Mouse (Mus musculus) 3T3-L1 (cell line): ENCODE measurements around the gene Cdc14a.
A peak's percentile ranks its signal among the peaks of the same experiment; 100 is the strongest.

Experiments
- DNase-seq: peaks from one replicate; pipeline ENCODE4 v3.0.0-alpha.2; 2015; ENCODE audit warnings: low read depth, low spot score

Gene Cdc14a

DNA sequence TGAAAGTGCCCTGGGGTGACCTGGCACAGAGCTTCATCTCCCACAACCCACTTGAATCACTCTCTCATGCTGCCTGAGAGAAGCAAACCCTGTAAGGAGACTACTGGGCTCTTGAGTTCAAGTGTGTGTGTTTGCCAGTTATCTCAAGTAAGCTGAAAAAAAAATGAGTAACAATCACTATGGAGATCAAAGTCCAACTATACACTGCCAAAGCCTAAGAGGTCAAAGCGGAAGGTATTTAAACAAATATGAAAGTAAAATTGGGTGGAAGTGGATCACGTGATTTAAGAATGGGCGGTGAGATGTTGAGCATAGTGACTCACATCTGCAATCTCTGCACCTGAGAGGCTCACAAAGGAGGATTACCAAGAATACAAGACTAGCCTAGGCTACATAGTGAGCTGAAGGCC lies 9.4 kb downstream of the Cdc14a start:
- no peak for DNase-seq

DNA sequence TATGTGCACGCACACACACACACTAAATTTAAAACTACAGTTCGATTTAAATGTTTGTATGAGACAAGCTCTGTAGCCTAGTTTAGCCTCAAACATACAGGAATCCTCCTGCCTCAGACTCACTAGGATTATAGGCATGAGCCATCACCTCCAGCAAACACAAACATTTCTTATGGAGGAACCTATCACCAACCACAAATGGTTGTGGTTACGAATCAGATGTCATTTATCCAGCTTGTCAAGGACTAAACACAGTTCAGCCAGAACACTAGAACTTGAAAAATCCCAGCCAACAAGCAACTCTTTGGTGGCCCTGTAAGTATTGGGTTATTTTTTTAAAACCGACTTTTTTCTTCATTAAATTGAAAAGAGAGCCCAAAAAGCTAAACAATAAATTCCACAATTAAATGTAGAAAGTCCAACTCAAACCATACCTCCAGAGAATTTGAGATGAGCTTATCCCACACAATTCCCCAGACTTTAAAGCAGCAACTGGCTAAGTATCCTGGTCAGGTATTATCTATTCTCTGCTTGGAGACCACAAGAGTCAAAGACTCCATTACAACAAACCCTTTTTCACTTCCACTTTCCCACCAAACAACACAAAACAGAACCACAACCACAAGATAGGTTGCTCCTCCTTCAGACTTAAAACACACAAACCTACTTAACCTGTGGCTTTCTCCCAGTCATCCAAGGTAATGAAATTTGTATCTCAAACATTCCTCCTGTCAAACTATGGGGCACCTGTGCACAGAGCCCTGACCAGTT lies 10.7 kb downstream of the Cdc14a start:
- DNase-seq: peak; percentile 82

DNA sequence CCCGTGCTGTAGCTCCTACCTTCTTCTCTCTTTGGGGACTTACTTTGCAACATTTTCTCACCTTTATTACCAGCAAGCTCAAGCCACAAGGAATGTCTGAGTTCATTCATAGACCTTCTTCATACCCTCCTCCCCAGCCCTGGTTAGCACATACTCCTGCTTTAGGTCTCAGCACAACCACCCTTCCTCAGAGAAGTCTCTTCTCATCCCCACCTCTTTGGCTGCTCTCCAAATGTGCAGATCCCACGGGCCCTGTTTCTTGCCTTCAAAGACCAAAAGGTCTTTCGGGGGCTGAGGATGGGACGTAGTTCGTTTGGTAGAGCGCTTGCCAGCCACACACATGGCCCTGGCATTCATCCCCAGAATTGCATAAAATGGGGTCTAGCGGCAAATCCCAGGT lies 13.8 kb downstream of the Cdc14a start:
- no peak for DNase-seq

DNA sequence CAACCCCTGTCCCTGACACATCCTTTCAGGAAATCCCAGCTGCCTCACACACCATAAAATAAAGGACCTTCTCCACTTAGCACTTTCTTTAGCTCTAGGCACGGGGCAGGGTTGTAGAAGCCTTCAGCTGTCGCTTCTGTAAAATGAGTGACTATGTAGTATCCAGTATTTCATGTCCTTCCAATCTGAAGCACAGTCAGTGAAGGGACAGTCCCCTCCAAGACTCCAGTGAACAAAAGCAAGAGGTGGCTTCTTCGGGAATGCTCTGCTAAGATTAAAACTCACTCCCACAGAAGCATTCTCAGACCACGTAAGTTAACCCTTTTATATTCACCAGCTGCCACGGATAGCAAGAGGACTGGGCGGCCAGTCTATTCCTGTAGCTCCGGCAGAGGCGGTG lies 14.3 kb downstream of the Cdc14a start:
- DNase-seq: no peak

DNA sequence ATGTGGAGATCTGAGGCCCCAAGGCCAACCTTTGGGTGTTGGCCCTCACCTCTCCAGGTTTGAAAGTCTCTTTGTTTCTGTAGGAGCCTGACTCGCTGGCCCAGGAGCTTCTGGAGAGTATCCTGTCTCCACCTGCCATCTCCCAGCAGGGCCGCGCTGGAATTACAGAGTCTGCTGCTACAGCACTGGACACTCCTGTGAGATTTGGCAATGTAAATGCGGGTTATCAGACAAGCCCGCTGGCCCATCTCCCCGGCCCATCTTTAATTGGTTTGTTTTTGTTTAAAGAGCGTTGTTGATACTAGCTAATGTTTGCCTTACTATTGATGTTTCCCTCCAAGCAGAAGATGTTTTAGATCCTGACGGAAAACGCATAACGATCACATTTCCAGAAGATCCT lies 15.0 kb downstream of the Cdc14a start:
- no peak for DNase-seq

DNA sequence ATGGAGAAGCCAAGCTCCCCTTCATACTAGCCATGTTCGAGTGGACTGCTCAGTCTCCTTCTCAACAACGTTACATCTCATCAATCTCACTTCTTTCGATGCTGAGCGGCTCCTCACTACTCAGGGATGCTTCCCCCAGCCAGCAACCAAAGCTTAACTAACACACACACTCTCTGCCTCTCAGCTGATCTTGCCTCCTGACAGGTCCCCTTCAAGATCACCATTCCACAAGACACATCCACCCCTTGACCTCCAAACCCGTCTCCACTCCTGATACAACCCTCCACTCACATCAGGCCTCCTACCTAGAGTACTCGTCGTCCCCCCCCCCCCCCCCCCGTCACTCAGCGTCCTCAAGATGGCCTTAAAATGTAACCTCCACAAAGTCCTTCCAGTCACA lies 18.3 kb downstream of the Cdc14a start:
- DNase-seq: no peak

DNA sequence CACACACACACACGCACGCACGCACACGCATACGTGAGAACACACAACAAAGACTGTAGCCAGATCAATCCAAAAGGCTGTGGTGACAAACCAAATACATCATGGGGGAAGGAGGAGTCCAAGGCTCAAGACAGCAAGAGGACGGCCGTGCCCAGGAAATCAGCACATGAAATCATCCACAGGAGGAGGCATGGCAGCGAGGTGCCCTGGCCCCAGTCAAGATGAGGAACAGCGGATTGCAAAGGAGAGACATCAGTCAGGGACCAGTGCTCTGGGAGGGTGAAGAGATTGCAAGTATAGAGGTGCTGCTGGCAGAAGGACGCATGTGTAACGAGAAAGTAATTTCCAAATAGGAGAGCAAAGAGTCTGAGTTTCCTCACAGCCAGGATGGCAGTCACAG lies 22.4 kb downstream of the Cdc14a start:
- no peak for DNase-seq

DNA sequence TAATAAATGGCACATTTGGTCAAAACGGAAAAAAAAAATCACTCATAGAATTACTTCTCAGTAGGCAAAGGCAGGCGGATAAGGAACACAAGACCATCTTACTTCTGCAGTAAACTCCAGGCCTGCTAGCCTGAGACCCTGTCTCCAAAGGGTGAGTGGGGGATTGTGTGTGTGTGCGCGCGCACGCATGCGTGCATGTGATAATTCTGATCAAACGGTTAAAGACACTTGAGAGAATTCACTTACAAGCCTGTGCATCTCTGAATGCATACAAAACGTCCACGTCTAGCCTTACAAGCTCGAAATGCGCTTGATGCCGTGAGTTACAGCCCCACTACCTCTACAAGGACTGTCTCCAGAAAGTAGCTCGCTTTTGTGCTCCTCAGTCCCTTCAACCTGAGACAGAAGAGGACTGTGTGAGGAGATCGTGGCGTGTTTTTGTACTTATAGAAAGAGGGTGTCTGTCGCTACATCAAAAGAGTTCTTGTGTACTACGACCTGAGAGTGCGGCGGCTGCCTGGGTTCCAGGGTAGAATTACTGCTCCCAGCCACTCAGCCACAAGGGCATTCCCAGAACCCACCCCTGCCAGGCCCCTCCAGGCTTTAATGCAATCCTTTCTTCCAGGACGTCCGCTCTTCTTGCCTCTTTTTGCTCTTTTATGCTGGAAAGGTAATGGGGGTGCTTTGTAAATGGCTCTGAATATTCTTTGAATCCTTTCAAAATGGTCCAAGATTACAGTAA lies 24.3 kb downstream of the Cdc14a start:
- DNase-seq: no peak

DNA sequence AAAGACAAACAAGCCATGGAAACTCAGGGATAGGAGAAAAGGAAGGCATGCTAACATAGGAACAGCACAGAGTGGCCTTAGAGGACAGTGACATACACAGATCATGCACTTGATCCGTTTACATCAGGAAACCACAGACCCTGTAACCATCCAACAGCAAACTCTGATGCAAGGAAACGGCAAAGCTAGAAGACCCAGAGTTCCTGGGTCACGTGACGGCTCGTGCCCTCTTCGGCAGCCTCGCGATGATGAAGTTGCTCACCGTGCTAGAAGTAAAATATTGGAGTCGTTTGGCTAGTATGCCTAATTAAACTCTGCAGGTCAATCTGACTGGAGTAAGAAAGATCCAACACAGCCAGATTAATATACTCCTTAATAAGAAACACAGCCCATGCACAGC lies 25.3 kb downstream of the Cdc14a start:
- DNase-seq: no peak

DNA sequence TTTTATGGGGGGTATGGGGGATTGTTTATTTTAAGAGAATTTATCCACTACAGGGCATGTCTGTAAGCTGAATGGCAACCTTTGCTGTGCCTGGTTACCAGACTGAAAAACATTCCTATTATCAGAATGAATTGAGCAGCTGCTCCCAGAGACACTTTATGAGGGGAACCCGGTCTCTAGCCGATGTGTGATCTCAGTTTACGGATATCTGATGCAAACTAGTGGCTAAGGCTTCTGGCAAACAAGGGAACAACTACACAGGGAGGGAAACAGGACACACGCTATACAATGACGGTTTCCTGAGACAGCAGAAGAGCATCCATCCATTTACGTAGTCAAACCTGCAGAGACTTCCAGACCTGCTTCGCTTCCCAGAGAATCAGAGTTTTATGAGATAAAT lies 25.9 kb downstream of the Cdc14a start:
- no peak for DNase-seq

DNA sequence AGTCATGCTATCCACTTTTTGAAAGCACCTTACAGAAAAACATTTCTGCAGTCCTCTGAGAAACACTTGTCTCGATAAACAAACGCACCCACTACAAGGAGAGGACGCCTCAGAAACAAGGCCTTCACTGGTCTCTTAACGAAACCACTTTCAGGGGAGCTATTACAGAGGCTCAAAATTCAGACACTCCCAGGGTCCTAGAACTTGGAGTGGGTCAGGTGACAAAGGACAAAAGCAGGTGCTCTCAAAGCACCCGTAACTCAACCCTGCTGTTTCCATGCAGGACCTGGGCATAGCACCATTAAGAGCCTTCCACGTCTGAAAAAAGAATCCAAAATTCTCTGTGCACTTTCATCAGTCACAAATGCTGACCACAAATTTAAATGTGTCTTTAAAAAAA lies 26.5 kb downstream of the Cdc14a start:
- no peak for DNase-seq

DNA sequence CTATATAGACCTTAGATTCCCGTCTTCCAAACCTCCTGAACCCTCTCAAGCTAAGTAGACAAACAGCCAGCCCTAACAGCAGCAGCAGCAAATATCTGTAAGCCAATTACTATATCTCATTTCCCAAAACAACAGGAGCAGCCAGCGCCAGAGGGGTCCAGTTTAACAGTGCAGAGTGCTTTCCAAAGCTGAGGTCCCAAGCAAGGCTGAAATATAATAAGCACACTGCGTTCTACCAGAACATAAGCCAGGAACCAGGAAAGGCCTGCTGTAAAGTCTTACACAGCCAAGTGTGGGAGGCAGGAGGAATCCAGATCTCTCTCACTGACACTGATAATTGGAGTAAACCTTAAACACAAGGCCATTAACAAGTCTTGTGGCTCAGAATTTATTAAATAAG lies 27.3 kb downstream of the Cdc14a start:
- no peak for DNase-seq

DNA sequence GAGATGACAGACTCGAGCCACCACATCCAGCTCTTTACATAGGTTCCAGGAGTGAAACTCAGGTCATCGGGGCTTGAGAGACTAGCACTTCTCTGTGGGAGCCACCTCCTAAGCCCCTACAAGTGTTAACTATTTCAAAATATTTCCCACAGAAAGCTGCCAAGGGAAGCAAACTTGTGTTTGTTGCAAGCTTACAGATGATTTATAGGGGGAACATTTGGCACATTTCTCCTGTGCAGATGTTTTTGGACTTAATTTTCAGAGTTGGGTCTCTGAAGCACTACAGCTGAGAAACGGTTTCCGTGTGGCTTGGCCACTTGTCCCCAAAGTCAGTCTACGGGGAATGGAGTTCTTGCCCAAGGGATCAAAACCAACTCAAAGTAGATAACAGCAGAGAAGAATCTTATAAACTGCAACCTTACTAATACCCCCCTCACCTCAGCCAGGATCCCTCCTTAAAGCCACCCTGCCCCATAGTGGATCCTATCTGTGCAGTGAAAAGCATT lies 28.9 kb downstream of the Cdc14a start:
- DNase-seq: no peak

DNA sequence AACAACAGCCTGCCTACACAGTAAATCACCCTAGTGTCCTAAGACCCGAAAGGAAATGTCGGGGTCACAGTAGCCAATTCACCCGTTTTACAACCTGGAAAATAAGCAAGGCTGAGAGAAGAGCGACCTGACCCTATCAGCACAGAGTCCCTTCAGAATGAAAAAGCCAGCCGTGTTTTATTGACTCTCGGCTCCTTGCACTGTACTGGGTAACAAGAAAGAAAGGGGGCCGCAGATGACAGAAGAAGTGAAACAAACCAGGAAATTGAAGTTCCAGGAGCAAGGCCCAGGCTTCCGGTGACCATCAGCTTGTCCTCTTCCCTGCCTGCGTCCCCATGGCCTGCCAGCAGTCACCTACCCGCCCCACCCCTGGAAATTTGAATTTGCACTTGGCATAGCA lies 32.4 kb downstream of the Cdc14a start:
- DNase-seq: no peak

DNA sequence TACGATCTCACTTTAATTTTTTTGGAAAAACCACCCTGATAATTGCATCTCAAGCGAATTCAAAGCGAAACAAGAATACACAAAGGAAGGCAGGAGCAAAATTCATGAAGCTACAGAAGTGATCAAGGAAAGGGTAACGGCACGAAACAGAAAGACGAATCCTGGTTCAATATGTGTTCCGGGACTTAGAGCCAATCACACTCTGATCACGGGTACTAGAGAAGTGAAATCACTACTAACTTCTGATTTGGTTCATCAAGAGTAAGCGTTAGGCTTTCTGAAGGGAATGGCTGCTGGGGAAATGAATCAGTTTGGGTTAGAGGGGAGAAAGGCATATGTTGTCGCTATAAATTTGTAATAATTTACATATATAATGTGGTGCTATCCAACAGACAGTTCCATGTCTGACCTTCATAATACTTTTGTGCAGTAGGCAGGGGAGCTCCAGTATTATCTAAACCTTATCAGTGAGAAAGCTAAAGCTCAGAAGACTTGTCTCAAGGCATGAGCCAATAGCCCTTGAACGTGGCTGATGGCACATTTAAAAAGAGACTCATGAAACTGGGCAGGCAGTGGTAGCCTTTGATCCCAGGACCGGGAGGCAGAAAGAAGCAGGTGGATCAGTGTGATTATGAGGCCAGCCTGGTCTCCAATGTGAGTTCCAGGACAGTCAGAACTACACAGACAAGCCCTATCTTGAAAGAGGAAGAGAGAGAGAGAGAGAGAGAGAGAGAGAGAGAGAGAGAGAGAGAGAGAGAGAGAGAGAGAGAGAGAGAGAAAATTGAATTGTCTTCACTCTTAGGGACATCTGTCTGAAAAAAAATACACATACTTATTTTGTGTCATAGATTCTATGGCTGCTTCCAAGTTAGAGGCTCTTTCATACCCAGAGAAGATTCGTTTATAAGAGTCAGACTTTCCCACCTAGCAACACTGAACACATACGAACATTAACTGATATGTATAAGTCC lies 34.0 kb downstream of the Cdc14a start:
- DNase-seq: no peak

DNA sequence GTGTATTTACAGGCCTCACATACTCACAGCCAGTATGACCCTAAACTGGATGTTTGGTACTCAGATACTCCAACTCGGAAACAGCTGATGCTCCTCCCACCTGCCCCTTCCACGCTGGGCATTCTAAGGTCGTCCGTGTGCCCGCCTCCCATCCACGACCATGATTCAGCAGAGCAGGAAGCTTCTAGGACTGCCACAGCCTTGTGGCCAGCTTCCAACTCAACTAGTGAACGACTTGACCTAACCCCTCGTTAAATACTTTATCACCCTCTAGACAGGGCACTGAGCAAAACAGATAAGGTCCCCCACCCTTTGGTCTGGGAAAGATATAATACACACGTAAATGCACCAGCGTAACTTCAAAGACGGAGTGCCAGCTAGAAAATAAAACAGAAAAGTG lies 35.0 kb downstream of the Cdc14a start:
- DNase-seq: no peak

DNA sequence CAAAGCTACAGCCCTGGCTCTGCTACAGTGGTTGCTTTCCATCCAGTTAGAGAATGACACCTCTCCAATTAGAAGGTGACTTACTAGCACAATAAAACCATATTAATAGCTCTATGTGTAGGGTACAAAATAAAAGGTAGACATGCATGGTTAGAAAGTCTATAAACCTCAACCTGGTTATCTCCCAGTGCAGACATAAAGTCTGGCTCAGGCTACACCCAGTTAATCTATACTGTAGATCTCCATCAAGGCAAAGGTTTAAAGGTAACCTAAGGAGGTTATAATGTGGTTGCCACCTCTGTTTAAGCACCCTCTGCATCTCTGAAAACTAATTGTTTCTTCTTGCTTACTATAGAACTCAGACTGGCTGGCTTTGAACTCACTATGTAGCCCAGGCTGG lies 36.9 kb downstream of the Cdc14a start:
- DNase-seq: no peak

DNA sequence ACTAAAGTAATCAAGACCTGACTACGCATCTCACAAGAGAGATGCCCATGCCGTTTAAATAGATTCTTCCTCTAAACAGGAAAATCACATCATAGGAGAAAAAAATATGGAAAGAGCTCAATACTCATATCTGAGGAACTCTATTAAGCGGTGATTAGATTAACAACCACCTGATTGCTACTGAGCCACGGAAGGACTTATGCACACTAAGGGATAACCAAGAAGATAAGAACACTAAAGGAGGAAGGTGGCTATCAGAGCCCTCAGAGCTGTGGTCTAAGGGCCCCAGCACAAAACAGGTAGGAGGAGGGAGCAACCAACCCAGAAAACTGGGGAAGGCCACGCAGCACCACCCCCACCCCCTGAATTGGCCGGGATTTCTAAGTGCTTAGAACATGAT lies 37.5 kb downstream of the Cdc14a start:
- no peak for DNase-seq

DNA sequence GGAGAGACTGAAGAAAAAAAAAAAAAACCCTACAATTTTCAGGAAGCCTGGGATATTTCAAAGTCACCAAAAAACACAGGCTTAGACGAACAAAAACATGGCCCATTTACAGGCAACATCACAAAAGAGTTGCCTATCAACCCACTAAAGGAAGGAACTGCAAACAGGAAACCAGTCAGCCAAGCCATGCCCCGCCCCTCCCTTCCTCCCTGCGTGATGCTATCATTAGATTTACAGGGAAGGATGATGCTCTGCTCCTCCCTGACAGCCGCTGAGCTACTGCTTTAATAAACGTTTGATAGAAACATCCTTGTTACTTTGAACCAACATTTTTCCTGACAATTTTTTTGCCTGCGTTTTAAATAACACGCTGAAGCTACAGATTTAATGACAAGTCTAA lies 39.5 kb downstream of the Cdc14a start:
- DNase-seq: no peak

DNA sequence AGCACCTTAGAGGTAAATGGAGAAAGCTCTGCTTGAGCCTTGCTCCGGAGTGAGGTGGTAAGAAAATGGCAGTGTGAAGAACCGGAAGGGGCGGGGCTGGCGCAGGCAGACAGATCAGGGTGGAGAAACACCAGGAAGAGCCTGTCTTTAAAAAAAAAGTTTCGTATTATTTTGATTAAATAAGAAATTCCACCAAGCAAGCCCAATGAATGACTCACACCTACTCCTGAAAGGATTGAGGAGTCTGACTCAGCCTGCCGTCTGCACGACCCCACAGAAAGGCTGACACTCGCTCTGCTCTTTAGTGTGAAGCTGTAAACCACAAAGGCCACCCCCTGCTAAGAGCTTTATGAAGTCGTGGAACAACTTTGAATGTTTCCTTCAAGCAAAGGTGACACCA lies 43.5 kb downstream of the Cdc14a start:
- peak; percentile 94 for DNase-seq

DNA sequence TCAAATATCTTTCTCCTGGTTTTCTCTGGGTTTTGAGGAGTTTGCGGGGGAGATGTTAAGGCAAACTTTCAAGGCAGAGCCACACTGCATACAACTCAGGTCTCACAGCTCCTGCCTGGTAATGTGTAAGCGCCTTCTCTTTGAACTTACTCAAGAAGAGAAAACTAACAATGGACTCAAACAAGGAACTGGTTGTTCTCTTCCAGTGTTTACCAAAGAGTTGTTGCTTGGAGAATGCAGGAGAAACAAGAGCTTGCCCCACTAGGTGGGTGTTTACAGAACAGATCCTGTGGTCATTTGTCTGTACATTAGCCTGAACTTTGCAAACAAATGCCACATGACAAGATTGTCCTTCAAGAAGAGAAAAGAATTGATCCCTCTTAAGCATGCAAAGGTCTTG lies 48.4 kb downstream of the Cdc14a start:
- no peak for DNase-seq

DNA sequence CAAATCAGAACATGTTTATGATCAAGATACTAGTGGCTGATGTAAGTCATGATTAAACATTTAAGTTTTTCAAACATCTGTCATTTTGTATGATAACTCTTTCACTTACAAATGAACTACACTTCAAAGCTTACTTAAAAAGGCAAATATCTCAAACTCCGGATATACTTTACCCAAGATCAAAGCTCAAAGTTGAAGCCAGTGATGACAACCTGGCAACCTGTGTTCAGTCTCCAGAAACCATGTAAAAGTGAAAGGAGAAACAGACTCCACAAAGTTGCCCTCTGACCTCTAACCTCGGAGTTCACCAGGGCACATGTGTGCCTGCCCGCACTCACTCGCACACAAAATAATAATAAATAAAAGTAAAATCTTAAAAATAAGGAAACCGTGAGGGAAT lies 49.3 kb downstream of the Cdc14a start:
- no peak for DNase-seq
